Mouse (Mus musculus): Measurements from ENCODE around the gene Adam23. TPM values are rescaled to one million over a fixed set of nuclear protein-coding genes. Genes with fewer than 3 reads are reported as not detected.
"Not testable (repeated sequence)": the region's sequence is repeated elsewhere in the genome, so short reads cannot be mapped to it uniquely, and the experiment has no call there.

Gene Adam23
- total RNA-seq, 2 experiments from 2014 or later: not detected

DNA sequence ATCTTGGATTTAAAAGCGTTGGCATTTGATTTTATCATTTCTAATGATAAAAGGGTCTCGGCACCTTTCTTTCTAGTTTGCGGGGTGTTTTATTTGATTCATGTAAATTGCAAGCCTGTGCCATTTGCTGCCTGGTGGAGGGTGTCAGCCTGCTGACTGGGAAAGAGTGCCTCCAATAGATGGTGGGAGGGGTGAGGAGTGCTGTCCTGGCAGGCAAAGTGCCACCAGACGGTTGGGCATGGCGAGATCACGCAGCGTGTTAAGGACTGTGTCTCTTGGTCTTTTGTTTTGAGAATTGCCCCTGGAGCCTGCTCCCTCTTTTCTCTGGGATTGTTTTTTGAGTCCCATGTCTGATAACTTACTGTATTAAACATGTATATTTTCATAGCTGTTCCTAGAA, 126.5 kb downstream of the Adam23 start:
- no peak for ATAC-seq (replicated peaks; ENCODE audit: low FRiP score, poor library complexity, severe bottlenecking)

- no peak for ATAC-seq (replicated peaks; ENCODE audit: low FRiP score, poor library complexity, severe bottlenecking)
These were observed 127.7 kb downstream of the Adam23 start for GRCm38 (mm10) chr1:63573432-63573831.

DNA sequence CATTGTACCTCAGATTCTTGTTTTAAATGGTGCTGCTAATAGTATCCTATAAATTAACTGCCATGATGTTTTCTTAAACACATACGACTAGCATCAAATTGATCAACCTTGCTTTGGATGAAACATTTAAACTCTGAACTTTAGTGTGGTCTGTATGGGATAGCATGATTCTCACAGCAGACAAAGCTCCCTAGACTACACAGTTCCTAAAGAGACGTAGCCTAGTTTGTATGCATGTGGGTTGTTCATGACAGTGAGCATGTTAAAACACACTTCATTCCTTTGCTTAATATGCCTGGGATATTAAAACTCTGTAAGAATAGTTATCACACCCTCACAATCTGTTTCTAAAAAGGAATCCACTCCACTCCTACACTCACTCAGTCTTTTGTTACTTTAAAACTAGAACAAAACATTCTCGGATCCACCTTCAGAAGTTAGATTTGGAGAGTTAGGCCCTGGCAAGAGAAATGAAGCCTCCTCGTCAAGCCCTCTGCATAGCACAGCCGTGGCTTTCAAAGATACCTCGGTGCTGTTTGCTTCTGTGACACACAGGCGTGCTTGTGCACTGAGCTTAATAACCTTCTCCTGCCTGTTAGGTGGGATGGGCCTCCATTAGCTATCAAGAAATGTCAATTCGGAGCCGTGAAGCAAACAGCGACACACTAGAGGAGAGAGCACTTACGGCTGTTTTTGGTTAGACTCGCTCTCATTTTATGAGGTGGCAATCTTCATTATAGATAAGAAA, 128.3 kb downstream of the Adam23 start:
- no peak for ATAC-seq (replicated peaks; ENCODE audit: low FRiP score, poor library complexity, severe bottlenecking)

- no peak for ATAC-seq (replicated peaks; ENCODE audit: low FRiP score, poor library complexity, severe bottlenecking)
These were observed 131.1 kb downstream of the Adam23 start for GRCm38 (mm10) chr1:63576803-63577202.

- ATAC-seq (replicated peaks; ENCODE audit: low FRiP score, poor library complexity, severe bottlenecking): no peak
These were observed 133.5 kb downstream of the Adam23 start for GRCm38 (mm10) chr1:63579153-63579552.

GRCm38 (mm10) chr1:63586869-63587268, 141.2 kb downstream of the Adam23 start:
- ATAC-seq (replicated peaks; ENCODE audit: low FRiP score, poor library complexity, severe bottlenecking): no peak

GRCm38 (mm10) chr1:63603870-63604500, 158.3 kb downstream of the Adam23 start:
- ATAC-seq (replicated peaks; ENCODE audit: low FRiP score, poor library complexity, severe bottlenecking): no peak

GRCm38 (mm10) chr1:63609613-63610012, 163.9 kb downstream of the Adam23 start:
- ATAC-seq (replicated peaks; ENCODE audit: low FRiP score, poor library complexity, severe bottlenecking): no peak

DNA sequence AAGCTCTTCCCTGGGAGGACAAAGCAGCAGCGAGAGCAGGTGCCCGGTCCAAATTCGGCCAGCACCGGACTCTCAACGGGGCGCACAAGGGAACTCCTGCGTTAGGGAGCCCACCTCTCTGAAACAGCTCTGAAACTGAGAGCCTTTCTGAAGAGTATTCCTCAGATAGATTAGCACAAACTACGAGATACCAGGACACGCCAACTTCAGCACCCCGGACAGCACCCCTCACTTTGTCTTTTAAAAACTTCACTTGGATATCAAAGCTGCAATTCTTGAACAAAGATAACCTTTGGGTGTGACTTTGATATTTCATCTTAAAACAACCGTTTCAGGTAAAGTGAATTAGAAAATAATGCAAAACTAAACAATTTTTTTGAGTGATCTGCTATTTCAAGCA, 168.9 kb downstream of the Adam23 start:
- no peak for ATAC-seq (replicated peaks; ENCODE audit: low FRiP score, poor library complexity, severe bottlenecking)

DNA sequence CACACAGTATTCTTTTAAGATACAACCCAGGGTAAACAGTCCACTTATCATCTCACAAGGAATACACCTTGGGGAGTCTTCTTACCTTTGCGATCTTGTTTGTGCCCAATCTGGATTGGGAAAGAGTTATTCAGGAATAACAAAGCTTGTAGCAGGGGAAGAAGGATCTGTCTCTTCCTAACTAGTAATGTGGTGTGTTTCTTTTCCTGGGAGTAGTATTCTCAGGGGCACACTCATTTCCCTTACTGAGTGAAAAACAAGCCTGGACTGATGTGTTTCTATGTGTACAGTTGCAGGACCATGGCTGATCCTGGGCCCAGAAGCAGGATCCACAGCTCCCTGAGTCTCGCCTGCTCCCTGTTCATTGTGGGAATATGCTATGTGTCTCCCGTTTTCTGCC, 170.0 kb downstream of the Adam23 start, which contains the start of gene Gm39653:
TSS of gene Gm39653 (plus strand) at position 301 of the 400 bp plus-strand sequence.
- ATAC-seq (replicated peaks; ENCODE audit: low FRiP score, poor library complexity, severe bottlenecking): no peak

DNA sequence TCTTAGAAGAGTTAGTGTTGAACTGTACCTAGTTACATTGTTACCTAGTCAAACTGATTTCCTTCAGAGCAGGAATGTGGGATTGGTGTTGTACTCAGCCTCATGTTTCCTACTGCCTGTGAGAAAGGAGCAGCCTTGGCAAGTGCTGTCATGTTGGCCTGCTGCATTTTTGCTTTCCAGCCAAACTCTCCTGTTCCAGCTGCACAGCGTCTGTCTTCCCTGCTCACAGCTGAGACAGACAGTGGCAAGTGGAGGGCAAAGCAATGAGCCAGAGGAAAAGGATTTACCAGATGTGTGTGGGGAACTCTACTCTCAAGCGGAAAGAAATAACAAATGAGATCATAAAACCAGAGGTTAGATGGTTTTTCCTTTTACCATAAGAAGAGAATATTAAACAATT, 182.5 kb downstream of the Adam23 start:
- ATAC-seq (replicated peaks; ENCODE audit: low FRiP score, poor library complexity, severe bottlenecking): no peak

DNA sequence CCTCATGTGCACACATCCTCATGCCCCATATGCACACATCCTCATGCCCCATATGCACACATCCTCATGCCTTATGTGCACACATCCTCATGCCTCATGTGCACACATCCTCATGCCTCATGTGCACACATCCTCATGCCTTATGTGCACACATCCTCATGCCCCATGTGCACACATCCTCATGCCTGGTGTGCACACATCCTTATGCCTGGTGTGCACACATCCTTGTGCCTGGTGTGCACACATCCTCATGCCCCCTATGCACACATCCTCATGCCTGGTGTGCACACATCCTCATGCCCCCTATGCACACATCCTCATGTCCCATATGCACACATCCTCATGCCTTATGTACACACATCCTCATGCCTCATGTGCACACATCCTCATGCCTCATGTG, 184.7 kb downstream of the Adam23 start:
- not testable (repeated sequence) for ATAC-seq (replicated peaks; ENCODE audit: low FRiP score, poor library complexity, severe bottlenecking)

- no peak for ATAC-seq (replicated peaks; ENCODE audit: low FRiP score, poor library complexity, severe bottlenecking)
These were observed 194.2 kb downstream of the Adam23 start for GRCm38 (mm10) chr1:63639921-63640320.

Other genes starting within 250 kb of the Adam23 start
- not detected in 2 replicates for gene Gpr1, start 231.3 kb upstream of the Adam23 start, total RNA-seq (2015; ENCODE audit: low replicate concordance)
- gene Gpr1, start 231.3 kb upstream of the Adam23 start, total RNA-seq (2017; ENCODE audit: low replicate concordance): not detected in 2 replicates
- gene Zdbf2, start 172.6 kb upstream of the Adam23 start, total RNA-seq (2015; ENCODE audit: low replicate concordance): not detected in 2 replicates
- not detected in 2 replicates for gene Zdbf2, start 172.6 kb upstream of the Adam23 start, total RNA-seq (2017; ENCODE audit: low replicate concordance)
- gene Gm39653, start 170.1 kb downstream of the Adam23 start, total RNA-seq (2015; ENCODE audit: low replicate concordance): not detected in 2 replicates
- not detected in 2 replicates for gene Gm39653, start 170.1 kb downstream of the Adam23 start, total RNA-seq (2017; ENCODE audit: low replicate concordance)
- not detected in 2 replicates for gene Dytn, start 241.0 kb downstream of the Adam23 start, total RNA-seq (2015; ENCODE audit: low replicate concordance)
- not detected in 2 replicates for gene Dytn, start 241.0 kb downstream of the Adam23 start, total RNA-seq (2017; ENCODE audit: low replicate concordance)

All from erythroid progenitor cell, adult 5-6 weeks (primary cell).